Mouse (Mus musculus) thymus, adult 2 months (tissue): Measurements from ENCODE around the gene Clba1. TPM values are rescaled to one million over a fixed set of nuclear protein-coding genes. Genes with fewer than 3 reads are reported as not detected.

Experiments
- DNase-seq: peaks from one replicate; pipeline ENCODE4 v3.0.0; 2021
- H3K27ac ChIP-seq: fragments of 200-500 bp; 2 replicates; pipeline ENCODE4 v1.5.1; 2012; ENCODE audit warnings: low read length, control low read depth; ENCODE audit not compliant: control insufficient read depth, insufficient read depth
- H3K27me3 ChIP-seq: fragments of 200-500 bp; 2 replicates; pipeline ENCODE4 v1.6.1; 2012; ENCODE audit warnings: mild to moderate bottlenecking, low read length, moderate library complexity, mixed read lengths; ENCODE audit not compliant: control insufficient read depth, insufficient read depth
- H3K36me3 ChIP-seq: fragments of 200-500 bp; 2 replicates; pipeline ENCODE4 v1.6.1; 2012; ENCODE audit warnings: mild to moderate bottlenecking, low read length, moderate library complexity; ENCODE audit not compliant: control insufficient read depth, insufficient read depth
- H3K4me1 ChIP-seq: fragments of 200-500 bp; replicated peaks from 2 replicates; pipeline ENCODE4 v1.6.1; 2012; ENCODE audit warnings: low read length; ENCODE audit not compliant: control insufficient read depth, insufficient read depth
- H3K4me3 ChIP-seq: fragments of 200-500 bp; 2 replicates; pipeline ENCODE4 v1.5.1; 2012; ENCODE audit warnings: mild to moderate bottlenecking, low read length, control low read depth, moderate library complexity; ENCODE audit not compliant: control insufficient read depth, insufficient read depth
- CTCF ChIP-seq: fragments of 200-500 bp; IDR thresholded peaks from 2 replicates; pipeline ENCODE4 v1.5.1; 2012; ENCODE audit warnings: mild to moderate bottlenecking, control low read depth, low read length, moderate library complexity, borderline replicate concordance; ENCODE audit not compliant: control insufficient read depth, poor library complexity, insufficient read depth; ENCODE audit errors: extremely low read depth
- POLR2A ChIP-seq: fragments of 200-500 bp; IDR thresholded peaks from 2 replicates; pipeline ENCODE4 v1.6.1; 2012; ENCODE audit warnings: mild to moderate bottlenecking, low read length, control low read depth, moderate library complexity; ENCODE audit not compliant: control insufficient read depth, poor library complexity, insufficient read depth; ENCODE audit errors: extremely low read depth
- WGBS: fragments of 180-500 bp; shearing (Covaris S2); methylation state at CpG from one replicate; pipeline ENCODE4 v1.1.7; 2018; 5-methylcytosine and 5-hydroxymethylcytosine counted together
- polyA plus RNA-seq: library from polyadenylated mRNA; depleted of rRNA; stranded (reverse); fragments of >200 nt; gene quantifications from 2 replicates; pipeline ENCODE4 v1.2.3, GENCODE M21; 2012

Clba1 gene
- polyA plus RNA-seq, 1 experiment: 2.9 TPM

GRCm38 (mm10) chr12:112847880-112848279, 39.1 kb downstream of the Clba1 start:
- 92% methylated on average over 2 of the region's 2 CpGs for WGBS
- TF ChIP-seq POLR2A: no peak
- TF ChIP-seq CTCF: no peak
- peaks cover 30% of the 10 kb centered on the region for H3K36me3 ChIP-seq
- no peaks in the 10 kb centered on the region for H3K27me3 ChIP-seq
- no peak overlapping the region for H3K4me3 ChIP-seq
- DNase-seq: no peak
- H3K27ac ChIP-seq: no peak overlapping the region
- H3K4me1 ChIP-seq: peaks cover 3% of the 10 kb centered on the region

GRCm38 (mm10) chr12:112849235-112850022, 40.7 kb downstream of the Clba1 start:
- DNase-seq: no peak
- peaks cover 43% of the 10 kb centered on the region for H3K36me3 ChIP-seq
- H3K27me3 ChIP-seq: no peaks in the 10 kb centered on the region
- 63% methylated on average over 11 of the region's 11 CpGs for WGBS
- no peak for TF ChIP-seq CTCF
- TF ChIP-seq POLR2A: no peak
- H3K4me1 ChIP-seq: peaks cover 15% of the 10 kb centered on the region
- H3K27ac ChIP-seq: no peak overlapping the region
- no peak overlapping the region for H3K4me3 ChIP-seq

- peaks cover 44% of the 10 kb centered on the region for H3K36me3 ChIP-seq
- 97% methylated on average over 9 of the region's 9 CpGs for WGBS
- no peak for DNase-seq
- peaks cover 23% of the 10 kb centered on the region for H3K4me1 ChIP-seq
- no peak overlapping the region for H3K27ac ChIP-seq
- H3K4me3 ChIP-seq: no peak overlapping the region
- H3K27me3 ChIP-seq: no peaks in the 10 kb centered on the region
- TF ChIP-seq POLR2A (no peak), CTCF (no peak)
Measured at GRCm38 (mm10) chr12:112850344-112850743, 41.6 kb downstream of the Clba1 start.

GRCm38 (mm10) chr12:112851116-112851515, 42.4 kb downstream of the Clba1 start:
- no peak overlapping the region for H3K4me3 ChIP-seq
- 93% methylated on average over 8 of the region's 8 CpGs for WGBS
- no peaks in the 10 kb centered on the region for H3K27me3 ChIP-seq
- TF ChIP-seq CTCF: no peak
- no peak for TF ChIP-seq POLR2A
- DNase-seq: no peak
- H3K36me3 ChIP-seq: peaks cover 48% of the 10 kb centered on the region
- H3K4me1 ChIP-seq: peaks cover 28% of the 10 kb centered on the region
- no peak overlapping the region for H3K27ac ChIP-seq

- H3K4me3 ChIP-seq: no peak overlapping the region
- peaks cover 49% of the 10 kb centered on the region for H3K4me1 ChIP-seq
- DNase-seq: no peak
- H3K27ac ChIP-seq: no peak overlapping the region
- H3K36me3 ChIP-seq: peaks cover 48% of the 10 kb centered on the region
- TF ChIP-seq CTCF (no peak), POLR2A (no peak)
- WGBS: 73% methylated on average over 11 of the region's 11 CpGs
- H3K27me3 ChIP-seq: no peaks in the 10 kb centered on the region
Measured at GRCm38 (mm10) chr12:112853050-112853729, 44.5 kb downstream of the Clba1 start.

GRCm38 (mm10) chr12:112854610-112855333, 46.0 kb downstream of the Clba1 start:
- peaks cover 48% of the 10 kb centered on the region for H3K36me3 ChIP-seq
- peaks cover 59% of the 10 kb centered on the region for H3K4me1 ChIP-seq
- peak; percentile 79 for DNase-seq
- H3K4me3 ChIP-seq: no peak overlapping the region
- peak overlapping the region; percentile 82 for H3K27ac ChIP-seq
- TF ChIP-seq POLR2A (no peak), CTCF (no peak)
- H3K27me3 ChIP-seq: no peaks in the 10 kb centered on the region
- 19% methylated on average over 7 of the region's 7 CpGs for WGBS
